Mouse (Mus musculus) megakaryocyte, embryonic 14.5 days (primary cell): Measurements from ENCODE around the gene Ipmk.

ENCODE experiments used
- FLI1 ChIP-seq: IDR thresholded peaks from 2 replicates; pipeline ENCODE4 v1.6.1; 2012; ENCODE audit warnings: low read length, inconsistent platforms, mixed read lengths
- GATA1 ChIP-seq: IDR thresholded peaks from 3 replicates; pipeline ENCODE4 v1.6.1; 2012; ENCODE audit warnings: mixed read lengths, low read length, inconsistent platforms, borderline replicate concordance

- no peak for TF ChIP-seq FLI1
- no peak for TF ChIP-seq GATA1
Observed at GRCm38 (mm10) chr10:71421531-71421930, 74.0 kb downstream of the Ipmk start.
